Mouse (Mus musculus) olfactory bulb, adult 2 months (tissue): ENCODE measurements at regions not wholly inside any gene's neighbourhood (a gene's known extent, or its start where the extent isn't known, plus 50 kb on each side); places are given as distances from the start of the nearest gene placed in this dataset.

Experiments
- CTCF ChIP-seq: fragments of 200-500 bp; IDR thresholded peaks from 2 replicates; pipeline ENCODE4 v1.5.1; 2012; ENCODE audit warnings: low read depth, mild to moderate bottlenecking, low read length, moderate library complexity; ENCODE audit not compliant: insufficient read depth
- POLR2A ChIP-seq: fragments of 200-500 bp; IDR thresholded peaks from 2 replicates; pipeline ENCODE4 v1.6.1; 2012; ENCODE audit warnings: mild to moderate bottlenecking, low read depth, low read length, moderate library complexity; ENCODE audit not compliant: insufficient read depth

- TF ChIP-seq CTCF (no peak), POLR2A (no peak)
These were observed 197.4 kb upstream of the Afdn start for GRCm38 (mm10) chr17:13562974-13563373.
